Mouse (Mus musculus) heart, postnatal 10 days (tissue): ENCODE results near the gene Ntpcr. TPM values are rescaled to one million over a fixed set of nuclear protein-coding genes. Genes with fewer than 3 reads are reported as not detected.

Experiments
- DNase-seq, 2 experiments: peaks; one replicate each; pipeline ENCODE4 v3.0.0; 2021
- intact Hi-C: fragments of 180-260 bp; cut with DNase I; formaldehyde crosslinking; loops from one replicate; pipeline ENCODE4 v1.15.1; 2025
- total RNA-seq, 2 experiments: library from RNA; stranded (reverse); gene quantifications; 2 replicates each; pipeline ENCODE4 v1.2.3; 2021

Gene Ntpcr
- total RNA-seq, 2 experiments from 2014 or later, result 16.6 to 19.5 TPM

DNA sequence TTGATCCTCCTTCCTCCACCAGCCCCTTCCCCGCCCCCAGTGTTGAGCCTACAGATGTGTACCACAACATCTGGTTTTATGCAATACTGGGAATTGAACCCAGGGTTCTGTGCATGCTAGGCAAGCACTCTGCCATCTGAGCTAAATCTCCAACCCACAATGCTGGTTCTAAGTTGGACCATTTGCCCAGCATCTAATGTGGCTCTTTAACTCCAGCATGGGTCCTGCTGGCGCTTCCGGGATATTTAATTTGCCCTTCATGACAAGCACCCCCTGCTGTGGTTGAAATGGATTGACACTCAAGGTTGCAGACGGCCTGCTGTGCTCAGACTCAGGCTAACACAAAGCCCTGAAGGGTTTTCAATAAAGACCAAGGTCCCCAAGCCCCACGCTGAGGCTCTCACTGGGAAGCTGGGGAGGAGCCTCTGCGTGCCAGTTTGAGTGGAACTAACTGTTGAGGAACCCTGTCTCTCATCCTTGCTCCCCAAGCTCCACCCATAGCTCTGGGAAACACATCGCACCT, 43.6 kb downstream of the Ntpcr start:
- intact Hi-C loops, result no loop called here
- DNase-seq, result no peak

GRCm38 (mm10) chr8:125775031-125775430, 45.3 kb downstream of the Ntpcr start:
- intact Hi-C loops, result no loop called here
- no peak for DNase-seq

- no peak for DNase-seq
- intact Hi-C loops, result no loop called here
Measured at GRCm38 (mm10) chr8:125776314-125776713, 46.6 kb downstream of the Ntpcr start.

GRCm38 (mm10) chr8:125776800-125777199, 47.0 kb downstream of the Ntpcr start:
- intact Hi-C loops, result no loop called here
- DNase-seq, result no peak

GRCm38 (mm10) chr8:125777478-125778164, 47.9 kb downstream of the Ntpcr start:
- DNase-seq, result no peak
- intact Hi-C loops, result no loop called here

- DNase-seq, result no peak
- intact Hi-C loops, result no loop called here
Measured at GRCm38 (mm10) chr8:125778919-125779318, 49.2 kb downstream of the Ntpcr start.

GRCm38 (mm10) chr8:125779656-125780055, 49.9 kb downstream of the Ntpcr start:
- no peak for DNase-seq
- intact Hi-C loops, result no loop called here

- intact Hi-C loops, result no loop called here
- DNase-seq, result no peak
Measured at GRCm38 (mm10) chr8:125782161-125782560, 52.4 kb downstream of the Ntpcr start.

- no peak for DNase-seq
- intact Hi-C loops, result no loop called here
Measured at GRCm38 (mm10) chr8:125786886-125787285, 57.1 kb downstream of the Ntpcr start.

DNA sequence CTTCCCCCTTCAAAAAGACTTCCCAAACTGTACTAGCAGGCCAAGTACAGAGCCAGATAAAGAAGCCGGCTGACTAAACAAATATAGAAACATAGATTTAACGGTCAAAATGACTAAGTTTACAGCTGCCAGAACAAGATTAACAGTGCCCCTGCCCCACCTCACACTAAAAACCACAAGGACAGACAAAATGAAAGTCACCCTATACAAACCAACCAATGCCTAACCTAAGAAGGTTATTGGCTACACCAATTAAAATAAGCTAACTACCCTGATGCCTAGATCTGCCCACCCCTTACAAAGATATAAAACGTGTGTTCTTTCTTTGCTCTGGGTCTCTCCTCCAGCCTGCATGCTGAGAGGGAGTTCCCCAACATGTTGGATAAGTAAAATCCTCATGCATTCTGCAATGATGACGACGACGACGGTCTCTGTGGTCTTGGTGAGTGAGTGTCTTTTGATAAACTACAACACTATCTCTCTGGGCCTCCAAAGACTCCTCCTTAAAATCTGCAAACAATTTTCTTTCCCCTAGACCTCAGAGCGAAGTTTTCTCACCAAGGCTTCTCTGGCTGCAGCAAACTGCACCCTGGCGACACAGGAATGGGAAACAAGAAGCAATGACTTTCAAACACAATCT, 63.2 kb downstream of the Ntpcr start:
- DNase-seq, result no peak

DNA sequence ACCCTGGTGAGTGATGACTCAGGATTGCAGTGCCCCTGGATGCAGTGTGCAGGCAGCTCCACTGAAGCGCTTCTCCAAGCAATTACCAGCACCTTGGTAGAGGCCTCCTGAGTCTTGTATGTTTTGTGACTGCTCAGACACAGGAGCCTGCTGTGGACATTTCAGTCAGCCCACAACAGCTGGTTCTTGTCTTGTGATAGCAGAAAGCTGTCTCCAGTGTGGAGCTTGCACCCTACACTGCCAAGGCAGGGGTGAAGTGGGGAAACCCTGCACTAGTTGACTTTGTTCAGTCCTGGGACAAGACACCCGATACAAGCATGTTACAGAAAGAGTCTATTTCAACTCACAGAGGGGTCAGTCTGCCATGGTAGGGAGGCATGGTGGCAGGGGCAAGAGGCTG, 65.6 kb downstream of the Ntpcr start:
- intact Hi-C loops, result no loop called here
- peak; percentile 45 to 48 for DNase-seq

More for the DNA sequence above, 63.2 kb downstream of the Ntpcr start:
- intact Hi-C loops, result no loop called here

- DNase-seq, result no peak
- intact Hi-C loops, result no loop called here
Measured at GRCm38 (mm10) chr8:125796970-125797369, 67.2 kb downstream of the Ntpcr start.

Other genes with a start within 250 kb of the Ntpcr start
- gene Sipa1l2, start 160.2 kb upstream of the Ntpcr start, total RNA-seq, result 10 to 100 TPM; 52.7 to 67.3 TPM
- 1 to 10 TPM; 5.8 to 6.5 TPM for gene Map10, start 60.1 kb upstream of the Ntpcr start, total RNA-seq
- gene Pcnx2, start 168.4 kb downstream of the Ntpcr start, total RNA-seq, result under 1 TPM; 0.45 TPM
- under 1 TPM; 0.26 to 0.27 TPM for gene Map3k21, start 180.5 kb downstream of the Ntpcr start, total RNA-seq